8 mouse cellular contexts compared by ENCODE assay signal in genomic region chr12:11436497-11437265, GRCm38 (mm10). TPM values are rescaled to one million over a fixed set of nuclear protein-coding genes. Genes with fewer than 3 reads are reported as not detected.
DNase-seq lines count a peak whose midpoint lies in the region; ATAC-seq and TF ChIP-seq lines count a peak whose summit lies in the region.

TSS of gene Vsnl1 (minus strand) at chr12:11436613.

- 0 out of 2 replicates have a peak within 1 kb of the TSS, but pooled peaks have one; percentile 14 for H3K4me3 ChIP-seq in spleen, adult 2 months (ENCODE audit: extremely low read depth, insufficient read depth, insufficient read length)
- H3K4me3 ChIP-seq in hindbrain, embryonic 10.5 days, result peak within 1 kb of the TSS; percentile 54
- H3K4me3 ChIP-seq in lung, embryonic 14.5 days (ENCODE audit: low read depth, low read length), result peak within 1 kb of the TSS; percentile 39

- H3K36me3 ChIP-seq in spleen, adult 2 months (ENCODE audit: control insufficient read depth, insufficient read depth, low read length), result no peaks in the 10 kb centered on the region
- H3K36me3 ChIP-seq in hindbrain, embryonic 10.5 days, result no peaks in the 10 kb centered on the region
- no peaks in the 10 kb centered on the region for H3K36me3 ChIP-seq in lung, embryonic 14.5 days (ENCODE audit: insufficient read depth)

- TF ChIP-seq CTCF in spleen, adult 2 months (IDR thresholded peaks at IDR 0.05; ENCODE audit: extremely low read depth, insufficient read depth, insufficient read length, insufficient replicate concordance), result no peak
- TF ChIP-seq CTCF in lung, embryonic 14.5 days (IDR thresholded peaks at IDR 0.05; ENCODE audit: low read depth), result no peak

- peak within 1 kb of the TSS; percentile 32 for H3K9ac ChIP-seq in lung, embryonic 14.5 days

- peak; percentile 96 for ATAC-seq in lung, embryonic 14.5 days (ENCODE audit: insufficient read depth)
- ATAC-seq in monocyte, adult 5-6 weeks (replicated peaks; ENCODE audit: insufficient number of reproducible peaks, low FRiP score, low TSS enrichment, poor library complexity, severe bottlenecking), result no peak

- DNase-seq in spleen, adult 2 months (ENCODE audit: low read depth in 1 of 2, low spot score in 2 of 2), result no peak
- no peak for DNase-seq in spleen, postnatal 4 days (ENCODE audit: low spot score in 2 of 2)
- DNase-seq in frontal cortex, adult 2 months (ENCODE audit: extremely low spot score in 1 of 2, low spot score in 1 of 2), result peak; percentile 91 to 94
- peak; percentile 90 for DNase-seq in hindbrain, embryonic 10.5 days (ENCODE audit: low spot score)
- peak; percentile 94 for DNase-seq in layer of hippocampus, adult 9-11 months
- DNase-seq in lung, embryonic 14.5 days, result peak; percentile 91
- DNase-seq in retina, embryonic 14.5 days (ENCODE audit: low spot score), result peak; percentile 89

- no peaks in the 10 kb centered on the region for H3K4me1 ChIP-seq in spleen, adult 2 months (ENCODE audit: control insufficient read depth, insufficient read depth, insufficient read length)
- peaks cover 27% of the 10 kb centered on the region for H3K4me1 ChIP-seq in hindbrain, embryonic 10.5 days (replicated peaks)
- H3K4me1 ChIP-seq in lung, embryonic 14.5 days (ENCODE audit: insufficient read depth), result no peaks in the 10 kb centered on the region

- no peaks in the 10 kb centered on the region; the same call in 1 of the 2 replicates for H3K27me3 ChIP-seq in spleen, adult 2 months (ENCODE audit: control insufficient read depth, insufficient read depth, low read length)
- peaks cover 44% of the 10 kb centered on the region for H3K27me3 ChIP-seq in hindbrain, embryonic 10.5 days (ENCODE audit: insufficient read depth, poor library complexity, severe bottlenecking)
- H3K27me3 ChIP-seq in lung, embryonic 14.5 days (ENCODE audit: insufficient read depth, low read length), result peaks cover 18% of the 10 kb centered on the region

- no peaks in the 10 kb centered on the region for H3K9me3 ChIP-seq in hindbrain, embryonic 10.5 days
- no peaks in the 10 kb centered on the region for H3K9me3 ChIP-seq in lung, embryonic 14.5 days (ENCODE audit: low read depth, low read length)

- 6% methylated on average over 34 of the region's 34 CpGs for WGBS in spleen, adult 2 months
- 4% methylated on average over 34 of the region's 34 CpGs for WGBS in hindbrain, embryonic 10.5 days
- 3% methylated on average over 34 of the region's 34 CpGs for whole genome bisulfite sequencing in lung, embryonic 14.5 days

- no peak for TF ChIP-seq POLR2A in spleen, adult 2 months (IDR thresholded peaks at IDR 0.05; ENCODE audit: low read depth, low read length)

- H3K27ac ChIP-seq in spleen, adult 2 months (ENCODE audit: insufficient read depth, low read length), result no peak within 1 kb of the TSS
- peak within 1 kb of the TSS; percentile 72 for H3K27ac ChIP-seq in hindbrain, embryonic 10.5 days
- peak within 1 kb of the TSS; percentile 1; the same call in 1 of the 2 replicates for H3K27ac ChIP-seq in lung, embryonic 14.5 days (ENCODE audit: low read depth)

- H3K4me2 ChIP-seq in lung, embryonic 14.5 days, result peak within 1 kb of the TSS; percentile 74

RNA-seq across cellular contexts. Expression of gene Vsnl1, which starts in this region (rescaled TPM):
- polyA plus RNA-seq in spleen, adult 2 months (2012; rRNA removed), result not detected in 2 replicates
- polyA plus RNA-seq in frontal cortex, adult 2 months (2012; rRNA removed), result 358 and 366 TPM in 2 replicates
- polyA plus RNA-seq in hindbrain, embryonic 10.5 days (2016; fragmentation: Nextera tagmentation; extraction: Ambion mirVana), result 0.51 and 1.3 TPM in 2 replicates
- 4.5 and 7.9 TPM in 2 replicates for polyA plus RNA-seq in lung, embryonic 14.5 days (2014; fragmentation: Nextera tagmentation; extraction: Ambion mirVana)
- 0.39 TPM in 1 of 3 replicates, not detected in the others for total RNA-seq in monocyte, adult 5-6 weeks (2017)

Comparison
In these comparisons a context has a peak if more than half of its experiments do, and no peak if none do; other contexts are left out.
1. RNA of gene Vsnl1 (polyA plus RNA-seq): 358 to 366 TPM in frontal cortex, adult 2 months; 4.5 to 7.9 TPM in lung, embryonic 14.5 days, 0.51 to 1.3 TPM in hindbrain, embryonic 10.5 days and not detected in spleen, adult 2 months; every median in the first group is over 10 times any median in the second.
2. DNase-seq: peak in frontal cortex, adult 2 months (2 of 2), hindbrain, embryonic 10.5 days (single experiment), layer of hippocampus, adult 9-11 months (single experiment), lung, embryonic 14.5 days (single experiment) and retina, embryonic 14.5 days (single experiment); none in spleen, adult 2 months (0 of 2) and spleen, postnatal 4 days (0 of 2).
3. Peak in every context shown above with its lines, with median percentiles within 50 percentile points of each other: H3K4me3 ChIP-seq.